Mouse (Mus musculus) thymus, adult 2 months (tissue): ENCODE measurements around the gene Rab9. TPM values are rescaled to one million over a fixed set of nuclear protein-coding genes. Genes with fewer than 3 reads are reported as not detected.

Experiments
- DNase-seq: peaks from one replicate; pipeline ENCODE4 v3.0.0; 2021
- H3K27ac ChIP-seq: fragments of 200-500 bp; 2 replicates; pipeline ENCODE4 v1.5.1; 2012; ENCODE audit warnings: low read length, control low read depth; ENCODE audit not compliant: control insufficient read depth, insufficient read depth
- H3K27me3 ChIP-seq: fragments of 200-500 bp; 2 replicates; pipeline ENCODE4 v1.6.1; 2012; ENCODE audit warnings: mild to moderate bottlenecking, low read length, moderate library complexity, mixed read lengths; ENCODE audit not compliant: control insufficient read depth, insufficient read depth
- H3K36me3 ChIP-seq: fragments of 200-500 bp; 2 replicates; pipeline ENCODE4 v1.6.1; 2012; ENCODE audit warnings: mild to moderate bottlenecking, low read length, moderate library complexity; ENCODE audit not compliant: control insufficient read depth, insufficient read depth
- H3K4me1 ChIP-seq: fragments of 200-500 bp; replicated peaks from 2 replicates; pipeline ENCODE4 v1.6.1; 2012; ENCODE audit warnings: low read length; ENCODE audit not compliant: control insufficient read depth, insufficient read depth
- H3K4me3 ChIP-seq: fragments of 200-500 bp; 2 replicates; pipeline ENCODE4 v1.5.1; 2012; ENCODE audit warnings: mild to moderate bottlenecking, low read length, control low read depth, moderate library complexity; ENCODE audit not compliant: control insufficient read depth, insufficient read depth
- CTCF ChIP-seq: fragments of 200-500 bp; IDR thresholded peaks from 2 replicates; pipeline ENCODE4 v1.5.1; 2012; ENCODE audit warnings: mild to moderate bottlenecking, control low read depth, low read length, moderate library complexity, borderline replicate concordance; ENCODE audit not compliant: control insufficient read depth, poor library complexity, insufficient read depth; ENCODE audit errors: extremely low read depth
- POLR2A ChIP-seq: fragments of 200-500 bp; IDR thresholded peaks from 2 replicates; pipeline ENCODE4 v1.6.1; 2012; ENCODE audit warnings: mild to moderate bottlenecking, low read length, control low read depth, moderate library complexity; ENCODE audit not compliant: control insufficient read depth, poor library complexity, insufficient read depth; ENCODE audit errors: extremely low read depth
- WGBS: fragments of 180-500 bp; shearing (Covaris S2); methylation state at CpG from one replicate; pipeline ENCODE4 v1.1.7; 2018; 5-methylcytosine and 5-hydroxymethylcytosine counted together
- polyA plus RNA-seq: library from polyadenylated mRNA; depleted of rRNA; stranded (reverse); fragments of >200 nt; gene quantifications from 2 replicates; pipeline ENCODE4 v1.2.3, GENCODE M21; 2012

Gene Rab9
- polyA plus RNA-seq, 1 experiment, result 3.5 TPM

DNA sequence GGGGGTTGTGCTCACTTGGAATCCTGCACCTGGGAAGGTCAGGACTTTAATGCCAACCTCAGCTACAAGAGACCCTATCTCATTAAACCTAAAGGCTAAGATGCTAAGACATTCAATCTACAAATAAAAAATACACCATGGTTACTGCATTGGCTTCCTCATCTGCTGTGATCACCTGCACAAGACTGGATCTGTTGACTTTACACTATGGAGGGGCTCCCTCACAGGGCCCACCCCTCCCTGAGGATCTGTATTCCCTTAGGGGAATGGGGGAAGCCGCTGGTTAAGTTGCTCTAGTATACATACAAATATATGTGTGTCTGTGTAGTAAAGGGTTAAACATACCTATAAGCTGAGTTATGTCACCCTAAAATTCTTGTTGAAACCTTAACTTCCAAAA, 24.1 kb downstream of the Rab9 start:
- Histone ChIP-seq H3K4me1 (no peaks in the 10 kb centered on the region), H3K36me3 (no peaks in the 10 kb centered on the region), H3K4me3 (no peak overlapping the region), H3K27ac (no peak overlapping the region), H3K27me3 (no peaks in the 10 kb centered on the region)
- WGBS, result 100% methylated on average over 1 of the region's 1 CpGs
- TF ChIP-seq POLR2A, result no peak
- no peak for TF ChIP-seq CTCF
- no peak for DNase-seq

DNA sequence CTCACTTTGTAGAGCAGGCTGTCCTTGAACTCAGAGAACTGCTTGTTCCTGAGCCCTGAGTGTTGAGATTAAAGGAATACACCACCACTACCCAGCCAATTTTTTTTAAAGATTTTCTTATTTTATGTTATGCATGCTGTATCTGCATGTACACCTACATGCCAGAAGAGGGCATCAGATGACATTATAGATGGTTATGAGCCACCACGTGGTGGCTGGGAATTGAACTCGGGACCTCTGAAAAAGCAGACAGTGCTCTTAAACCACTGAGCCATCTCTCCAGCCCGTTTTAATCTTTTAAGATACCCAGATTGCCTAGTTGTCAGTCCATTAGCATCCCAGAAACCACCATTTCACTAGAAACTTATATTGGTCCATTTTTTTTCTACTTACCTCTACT, 25.3 kb downstream of the Rab9 start:
- Histone ChIP-seq H3K27ac (no peak overlapping the region), H3K4me1 (no peaks in the 10 kb centered on the region), H3K27me3 (no peaks in the 10 kb centered on the region), H3K36me3 (no peaks in the 10 kb centered on the region), H3K4me3 (no peak overlapping the region)
- TF ChIP-seq POLR2A, result no peak
- TF ChIP-seq CTCF, result no peak
- no peak for DNase-seq
- 98% methylated on average over 3 of the region's 3 CpGs for WGBS

DNA sequence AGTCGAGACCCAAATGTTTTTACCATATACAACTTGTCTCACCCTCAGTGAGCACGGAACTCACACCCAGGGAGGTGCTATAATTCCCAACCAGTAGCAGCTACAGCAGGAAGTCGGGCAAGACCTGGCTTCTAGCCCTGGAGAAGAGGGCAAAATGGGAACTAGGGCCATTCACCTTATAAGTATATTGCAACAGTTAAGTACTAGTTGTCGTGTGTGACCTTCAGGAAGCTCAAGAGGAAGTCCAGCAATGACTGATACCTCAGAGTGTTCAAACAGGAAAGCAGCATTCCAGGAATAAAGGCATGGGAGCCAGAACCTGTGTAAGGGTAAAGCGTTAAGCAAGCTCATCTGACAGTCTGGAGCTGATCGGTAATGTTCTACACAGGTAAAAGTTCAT, 26.1 kb downstream of the Rab9 start:
- H3K4me3 ChIP-seq, result no peak overlapping the region
- H3K27ac ChIP-seq, result no peak overlapping the region
- 91% methylated on average over 6 of the region's 6 CpGs for WGBS
- no peaks in the 10 kb centered on the region for H3K4me1 ChIP-seq
- H3K27me3 ChIP-seq, result no peaks in the 10 kb centered on the region
- H3K36me3 ChIP-seq, result no peaks in the 10 kb centered on the region
- no peak for DNase-seq
- no peak for TF ChIP-seq POLR2A
- TF ChIP-seq CTCF, result no peak

DNA sequence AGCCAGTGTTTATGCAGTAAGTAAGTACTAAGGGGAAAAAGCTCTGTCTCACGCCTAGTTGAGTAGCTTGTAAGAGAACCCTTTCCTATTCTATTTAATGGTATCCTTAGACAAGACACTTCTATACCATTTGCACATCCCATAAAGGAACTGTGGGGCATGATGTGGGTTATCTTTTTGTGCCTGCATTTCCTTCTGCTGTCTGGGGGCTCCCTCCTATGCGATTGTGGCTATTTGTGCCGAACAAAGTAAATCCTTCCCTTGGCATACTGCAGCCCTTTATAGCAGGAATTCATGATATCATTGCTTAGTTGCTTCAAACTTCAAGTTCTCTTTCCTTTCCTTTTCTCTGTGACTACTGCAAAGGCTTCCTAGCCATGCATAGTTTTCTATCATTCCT, 35.1 kb downstream of the Rab9 start:
- Histone ChIP-seq H3K4me3 (no peak overlapping the region), H3K4me1 (no peaks in the 10 kb centered on the region), H3K27me3 (no peaks in the 10 kb centered on the region), H3K27ac (no peak overlapping the region), H3K36me3 (no peaks in the 10 kb centered on the region)
- TF ChIP-seq CTCF, result no peak
- WGBS, result 87% methylated on average over 3 of the region's 3 CpGs
- DNase-seq, result no peak

DNA sequence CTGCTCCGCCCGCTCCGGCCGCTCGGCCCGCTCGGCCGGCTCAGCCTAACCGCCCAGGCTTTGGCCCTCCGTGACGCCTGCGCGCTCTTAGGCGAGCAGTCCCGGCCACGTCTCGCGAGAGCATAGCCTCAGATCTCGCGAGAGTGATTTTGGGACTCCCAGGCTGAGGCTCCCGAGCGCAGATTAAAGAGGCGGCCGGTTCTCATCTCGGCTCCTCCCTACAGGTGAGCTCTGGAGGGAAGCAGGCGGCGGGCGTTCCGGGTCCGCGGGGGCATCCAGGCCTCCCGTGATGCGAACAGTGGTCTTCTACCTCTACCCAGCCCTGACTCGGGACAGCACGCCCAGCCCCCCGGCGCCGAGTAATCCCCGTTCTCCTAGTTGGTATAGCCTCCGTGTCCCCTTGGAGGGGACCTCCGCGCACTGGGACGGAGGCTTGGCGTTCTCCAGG, 39.0 kb downstream of the Rab9 start, which contains the start of gene Ofd1:
Ofd1 (minus strand) TSS at position 89 of the 448 bp plus-strand sequence.
- H3K27ac ChIP-seq, result no peak within 1 kb of the TSS
- peak within 1 kb of the TSS; percentile 80 for H3K4me3 ChIP-seq
- no peaks in the 10 kb centered on the region for H3K4me1 ChIP-seq
- no peaks in the 10 kb centered on the region for H3K36me3 ChIP-seq
- no peaks in the 10 kb centered on the region for H3K27me3 ChIP-seq
- 2% methylated on average over 44 of the region's 44 CpGs for WGBS
- no peak for TF ChIP-seq CTCF
- peak; percentile 88 for TF ChIP-seq POLR2A
- peak; percentile 84 for DNase-seq

DNA sequence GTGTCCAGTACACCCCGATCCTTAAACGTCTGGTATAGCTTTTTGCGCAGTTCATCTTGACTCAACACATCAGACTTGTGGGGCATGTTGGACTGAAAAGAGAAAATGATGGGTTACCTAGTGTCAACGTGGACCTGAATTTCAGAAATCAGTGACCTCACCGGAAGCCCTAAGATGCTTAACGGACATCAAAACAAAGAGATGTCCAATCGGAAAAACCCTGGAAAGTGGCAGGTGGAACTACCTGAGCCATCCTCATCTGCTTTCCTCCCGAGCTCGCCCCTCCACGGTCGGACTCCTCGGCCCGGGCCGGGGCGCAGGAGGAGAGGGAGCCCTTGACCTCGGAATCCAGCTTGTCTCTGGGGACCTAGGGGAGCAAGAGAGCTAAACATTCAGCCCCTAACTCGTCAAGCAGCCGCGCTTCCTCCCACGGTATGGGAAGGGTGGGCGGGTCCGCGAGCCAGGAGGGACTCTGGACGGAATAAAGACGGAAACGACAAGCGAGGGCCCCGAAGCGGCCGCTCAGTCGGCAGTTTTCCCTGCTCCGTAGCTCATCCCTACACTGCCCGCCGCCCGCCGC, 39.5 kb downstream of the Rab9 start, which contains the start of gene Trappc2:
Trappc2 (plus strand) TSS at position 539 of the 580 bp plus-strand sequence.
- DNase-seq, result no peak
- H3K4me3 ChIP-seq, result peak within 1 kb of the TSS; percentile 80
- no peaks in the 10 kb centered on the region for H3K27me3 ChIP-seq
- H3K27ac ChIP-seq, result no peak within 1 kb of the TSS
- 4% methylated on average over 32 of the region's 36 CpGs for WGBS
- no peak for TF ChIP-seq POLR2A
- peaks cover 2% of the 10 kb centered on the region; the same call in 1 of the 2 replicates for H3K36me3 ChIP-seq
- H3K4me1 ChIP-seq, result no peaks in the 10 kb centered on the region

DNA sequence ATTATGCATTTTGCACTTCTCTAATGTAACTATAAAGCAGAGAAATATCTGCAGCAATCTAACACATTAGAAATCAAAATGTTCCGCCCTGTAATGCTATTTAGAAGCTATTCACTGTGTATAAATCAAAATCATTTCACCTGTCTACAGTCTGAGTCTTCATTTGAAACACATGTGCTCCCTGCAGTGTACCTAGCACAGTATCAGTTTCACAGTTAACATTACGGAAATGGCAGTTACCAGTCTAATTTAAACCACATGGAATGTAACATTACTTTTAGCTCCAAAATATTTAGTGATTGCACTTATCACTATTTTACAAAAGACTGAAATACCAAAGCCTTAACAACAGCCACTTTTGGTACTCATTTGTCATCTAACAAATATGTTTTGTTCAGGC, 44.9 kb downstream of the Rab9 start:
- 97% methylated on average over 2 of the region's 2 CpGs for WGBS
- TF ChIP-seq POLR2A, result no peak
- TF ChIP-seq CTCF, result no peak
- DNase-seq, result no peak
- Histone ChIP-seq H3K36me3 (peaks cover 4% of the 10 kb centered on the region; the same call in 1 of the 2 replicates), H3K4me1 (no peaks in the 10 kb centered on the region), H3K27me3 (no peaks in the 10 kb centered on the region), H3K27ac (no peak overlapping the region), H3K4me3 (no peak overlapping the region)
